Mouse (Mus musculus): Measurements from ENCODE around the gene Slc25a1.

The Slc25a1 gene

GRCm38 (mm10) chr16:17929631-17930030, 1.6 kb upstream of the Slc25a1 start:
- peak overlapping the region; percentile 95 for H3K4me3 ChIP-seq (replicated peaks; ENCODE audit: low read length)
- no peaks in the 10 kb centered on the region for H3K9me3 ChIP-seq (ENCODE audit: low read length)
- H3K27me3 ChIP-seq (ENCODE audit: insufficient read depth, low read length), result no peaks in the 10 kb centered on the region
- TF ChIP-seq CTCF (conservative IDR thresholded peaks at IDR 0.05; ENCODE audit: low read length) (no peak), NANOG (IDR thresholded peaks at IDR 0.05; ENCODE audit: borderline replicate concordance, low read length) (no peak), POU5F1 (IDR thresholded peaks at IDR 0.05; ENCODE audit: borderline replicate concordance, low read length) (no peak)
- H3K4me1 ChIP-seq (replicated peaks; ENCODE audit: low read depth, low read length), result peaks cover 59% of the 10 kb centered on the region
- H3K36me3 ChIP-seq (ENCODE audit: insufficient read depth, low read length), result peaks cover 39% of the 10 kb centered on the region

- H3K9me3 ChIP-seq (ENCODE audit: low read length), result no peaks in the 10 kb centered on the region
- peak overlapping the region; percentile 95 for H3K4me3 ChIP-seq (replicated peaks; ENCODE audit: low read length)
- H3K36me3 ChIP-seq (ENCODE audit: insufficient read depth, low read length), result peaks cover 43% of the 10 kb centered on the region
- no peaks in the 10 kb centered on the region for H3K27me3 ChIP-seq (ENCODE audit: insufficient read depth, low read length)
- TF ChIP-seq POU5F1 (IDR thresholded peaks at IDR 0.05; ENCODE audit: borderline replicate concordance, low read length) (no peak), CTCF (conservative IDR thresholded peaks at IDR 0.05; ENCODE audit: low read length) (no peak), NANOG (IDR thresholded peaks at IDR 0.05; ENCODE audit: borderline replicate concordance, low read length) (no peak)
- H3K4me1 ChIP-seq (replicated peaks; ENCODE audit: low read depth, low read length), result peaks cover 63% of the 10 kb centered on the region
These were observed 1.2 kb upstream of the Slc25a1 start for GRCm38 (mm10) chr16:17929211-17929610.

- peaks cover 49% of the 10 kb centered on the region for H3K36me3 ChIP-seq (ENCODE audit: insufficient read depth, low read length)
- H3K4me1 ChIP-seq (replicated peaks; ENCODE audit: low read depth, low read length), result peaks cover 69% of the 10 kb centered on the region
- no peaks in the 10 kb centered on the region for H3K9me3 ChIP-seq (ENCODE audit: low read length)
- H3K4me3 ChIP-seq (replicated peaks; ENCODE audit: low read length), result peak overlapping the region; percentile 95
- peak; percentile 30; the same call in 1 of the 2 replicates for TF ChIP-seq CTCF (conservative IDR thresholded peaks at IDR 0.05; ENCODE audit: low read length)
- peak; percentile 88 for TF ChIP-seq NANOG (IDR thresholded peaks at IDR 0.05; ENCODE audit: borderline replicate concordance, low read length)
- TF ChIP-seq POU5F1 (IDR thresholded peaks at IDR 0.05; ENCODE audit: borderline replicate concordance, low read length), result no peak
- H3K27me3 ChIP-seq (ENCODE audit: insufficient read depth, low read length), result no peaks in the 10 kb centered on the region
These were observed 647 bp upstream of the Slc25a1 start for GRCm38 (mm10) chr16:17928627-17929104.

GRCm38 (mm10) chr16:17927351-17928082, 502 bp downstream of the Slc25a1 start:
- TF ChIP-seq CTCF (conservative IDR thresholded peaks at IDR 0.05; ENCODE audit: low read length) (no peak), NANOG (IDR thresholded peaks at IDR 0.05; ENCODE audit: borderline replicate concordance, low read length) (no peak), POU5F1 (IDR thresholded peaks at IDR 0.05; ENCODE audit: borderline replicate concordance, low read length) (no peak)

GRCm38 (mm10) chr16:17922163-17922538, 5.9 kb downstream of the Slc25a1 start:
- Histone ChIP-seq H3K4me3 (replicated peaks; ENCODE audit: low read length) (peak overlapping the region; percentile 94), H3K9me3 (ENCODE audit: low read length) (no peaks in the 10 kb centered on the region), H3K36me3 (ENCODE audit: insufficient read depth, low read length) (peaks cover 41% of the 10 kb centered on the region), H3K27me3 (ENCODE audit: insufficient read depth, low read length) (peaks cover 29% of the 10 kb centered on the region), H3K4me1 (replicated peaks; ENCODE audit: low read depth, low read length) (peaks cover 73% of the 10 kb centered on the region)
- TF ChIP-seq NANOG (IDR thresholded peaks at IDR 0.05; ENCODE audit: borderline replicate concordance, low read length) (no peak), CTCF (conservative IDR thresholded peaks at IDR 0.05; ENCODE audit: low read length) (no peak), POU5F1 (IDR thresholded peaks at IDR 0.05; ENCODE audit: borderline replicate concordance, low read length) (no peak)

More at GRCm38 (mm10) chr16:17927351-17928082, 502 bp downstream of the Slc25a1 start:
- Histone ChIP-seq H3K27me3 (ENCODE audit: insufficient read depth, low read length) (no peaks in the 10 kb centered on the region), H3K9me3 (ENCODE audit: low read length) (no peaks in the 10 kb centered on the region), H3K4me3 (replicated peaks; ENCODE audit: low read length) (peak overlapping the region; percentile 95), H3K36me3 (ENCODE audit: insufficient read depth, low read length) (peaks cover 55% of the 10 kb centered on the region), H3K4me1 (replicated peaks; ENCODE audit: low read depth, low read length) (peaks cover 77% of the 10 kb centered on the region)

- peaks cover 35% of the 10 kb centered on the region for H3K27me3 ChIP-seq (ENCODE audit: insufficient read depth, low read length)
- peaks cover 35% of the 10 kb centered on the region for H3K36me3 ChIP-seq (ENCODE audit: insufficient read depth, low read length)
- no peaks in the 10 kb centered on the region for H3K9me3 ChIP-seq (ENCODE audit: low read length)
- peaks cover 67% of the 10 kb centered on the region for H3K4me1 ChIP-seq (replicated peaks; ENCODE audit: low read depth, low read length)
- H3K4me3 ChIP-seq (replicated peaks; ENCODE audit: low read length), result peak overlapping the region; percentile 94
- no peak for TF ChIP-seq NANOG (IDR thresholded peaks at IDR 0.05; ENCODE audit: borderline replicate concordance, low read length)
- no peak for TF ChIP-seq POU5F1 (IDR thresholded peaks at IDR 0.05; ENCODE audit: borderline replicate concordance, low read length)
- TF ChIP-seq CTCF (conservative IDR thresholded peaks at IDR 0.05; ENCODE audit: low read length), result peak; percentile 32
These were observed 6.5 kb downstream of the Slc25a1 start for GRCm38 (mm10) chr16:17921325-17922162.

GRCm38 (mm10) chr16:17920586-17920985, 7.4 kb downstream of the Slc25a1 start:
- Histone ChIP-seq H3K27me3 (ENCODE audit: insufficient read depth, low read length) (peaks cover 44% of the 10 kb centered on the region), H3K4me3 (replicated peaks; ENCODE audit: low read length) (peak overlapping the region; percentile 94), H3K4me1 (replicated peaks; ENCODE audit: low read depth, low read length) (peaks cover 57% of the 10 kb centered on the region), H3K36me3 (ENCODE audit: insufficient read depth, low read length) (peaks cover 26% of the 10 kb centered on the region), H3K9me3 (ENCODE audit: low read length) (no peaks in the 10 kb centered on the region)
- TF ChIP-seq CTCF (conservative IDR thresholded peaks at IDR 0.05; ENCODE audit: low read length) (no peak), NANOG (IDR thresholded peaks at IDR 0.05; ENCODE audit: borderline replicate concordance, low read length) (no peak), POU5F1 (IDR thresholded peaks at IDR 0.05; ENCODE audit: borderline replicate concordance, low read length) (no peak)

Measured in E14TG2a.4 (cell line).